In the genomic region with DNA sequence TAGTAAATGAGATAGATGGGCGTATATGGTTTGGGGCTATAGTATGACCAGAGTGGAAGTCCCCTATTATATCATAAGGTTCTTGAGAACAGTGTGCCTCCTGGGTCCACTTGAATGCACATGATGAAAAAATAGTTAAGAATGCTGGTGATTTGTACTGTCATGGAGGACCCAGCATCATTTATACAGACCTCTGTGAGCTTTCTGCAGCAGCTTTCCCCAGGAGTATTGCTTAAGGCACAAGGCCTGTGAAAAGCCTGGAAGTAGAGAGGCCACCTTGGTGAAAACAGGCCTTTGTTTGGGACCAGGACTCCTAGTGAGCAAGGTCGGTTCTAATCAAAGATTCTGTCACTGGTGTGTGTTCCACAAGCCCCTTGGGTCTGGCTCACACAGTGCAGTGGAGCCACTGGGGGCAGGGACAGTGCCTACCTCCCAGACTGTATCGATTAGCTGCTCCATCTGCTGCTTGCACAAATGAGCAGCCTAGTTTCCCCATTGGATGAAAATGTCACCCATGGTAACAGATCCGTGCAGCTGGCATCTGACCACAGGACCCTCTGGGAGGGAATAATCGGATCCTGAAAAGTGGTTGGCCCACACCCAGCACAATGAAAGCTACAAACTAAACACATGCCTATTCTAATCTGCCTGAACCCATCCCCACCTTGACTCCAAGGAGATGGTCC, we compare ENCODE assay signal across 11 mouse cellular contexts.
DNase-seq lines count a peak whose midpoint lies in the region; ATAC-seq and TF ChIP-seq lines count a peak whose summit lies in the region.
"Had no signal": no experiment of that assay in that cellular context is flagged by ENCODE, and none has a peak within 500 bp of the region (broad histone marks: within the 10 kb centered on the region; RNA-seq: fewer than 3 reads in every experiment).

No protein-coding gene starts in this region.

- H3K9me3 ChIP-seq in embryonic facial prominence, embryonic 10.5 days: no peaks in the 10 kb centered on the region
- H3K9me3 ChIP-seq in forebrain, embryonic 15.5 days: no peaks in the 10 kb centered on the region
- no peaks in the 10 kb centered on the region for H3K9me3 ChIP-seq in midbrain, postnatal 0 days (ENCODE audit: low read length)
- no peaks in the 10 kb centered on the region for H3K9me3 ChIP-seq in heart, embryonic 11.5 days (replicated peaks; ENCODE audit: control insufficient read depth, low read length)

- no peak overlapping the region for H3K9ac ChIP-seq in forebrain, embryonic 15.5 days (replicated peaks)
- no peak overlapping the region for H3K9ac ChIP-seq in midbrain, postnatal 0 days (replicated peaks; ENCODE audit: low read length, poor library complexity, severe bottlenecking)
- H3K9ac ChIP-seq in heart, embryonic 11.5 days (ENCODE audit: low read depth, low read length): no peak overlapping the region

- no peaks in the 10 kb centered on the region for H3K36me3 ChIP-seq in embryonic facial prominence, embryonic 10.5 days (replicated peaks)
- H3K36me3 ChIP-seq in forebrain, embryonic 15.5 days: no peaks in the 10 kb centered on the region
- no peaks in the 10 kb centered on the region for H3K36me3 ChIP-seq in midbrain, postnatal 0 days (ENCODE audit: insufficient read depth, low read length)
- no peaks in the 10 kb centered on the region for H3K36me3 ChIP-seq in heart, embryonic 11.5 days (ENCODE audit: control insufficient read depth, insufficient read depth, low read length)

- peaks cover 9% of the 10 kb centered on the region for H3K4me1 ChIP-seq in embryonic facial prominence, embryonic 10.5 days
- peaks cover 8% of the 10 kb centered on the region for H3K4me1 ChIP-seq in forebrain, embryonic 15.5 days
- no peaks in the 10 kb centered on the region for H3K4me1 ChIP-seq in midbrain, postnatal 0 days (ENCODE audit: insufficient read depth, low read length)
- no peaks in the 10 kb centered on the region for H3K4me1 ChIP-seq in heart, embryonic 11.5 days (ENCODE audit: control insufficient read depth, insufficient read depth, low read length)

- no peak overlapping the region for H3K4me3 ChIP-seq in embryonic facial prominence, embryonic 10.5 days
- no peak overlapping the region for H3K4me3 ChIP-seq in forebrain, embryonic 15.5 days
- no peak overlapping the region for H3K4me3 ChIP-seq in midbrain, postnatal 0 days (ENCODE audit: low read depth, low read length)
- no peak overlapping the region for H3K4me3 ChIP-seq in heart, embryonic 11.5 days (ENCODE audit: low read depth, low read length)

- 40% methylated on average over 5 of the region's 5 CpGs for WGBS in embryonic facial prominence, embryonic 10.5 days
- 20% methylated on average over 5 of the region's 5 CpGs for WGBS in forebrain, embryonic 15.5 days
- WGBS in midbrain, postnatal 0 days: 24% methylated on average over 5 of the region's 5 CpGs
- 62% methylated on average over 5 of the region's 5 CpGs for WGBS in heart, embryonic 11.5 days (ENCODE audit: insufficient replicate concordance)

- H3K4me2 ChIP-seq in forebrain, embryonic 15.5 days (replicated peaks): no peak overlapping the region
- H3K4me2 ChIP-seq in midbrain, postnatal 0 days (ENCODE audit: low read depth, low read length, poor library complexity, severe bottlenecking): no peak overlapping the region
- no peak overlapping the region for H3K4me2 ChIP-seq in heart, embryonic 11.5 days

- H3K27me3 ChIP-seq in embryonic facial prominence, embryonic 10.5 days (replicated peaks; ENCODE audit: low read depth, poor library complexity, severe bottlenecking): no peaks in the 10 kb centered on the region
- no peaks in the 10 kb centered on the region for H3K27me3 ChIP-seq in forebrain, embryonic 15.5 days
- H3K27me3 ChIP-seq in midbrain, postnatal 0 days (ENCODE audit: insufficient read depth, low read length): no peaks in the 10 kb centered on the region
- H3K27me3 ChIP-seq in heart, embryonic 11.5 days (ENCODE audit: control insufficient read depth, insufficient read depth, low read length): no peaks in the 10 kb centered on the region

- no peak for TF ChIP-seq CTCF in midbrain, postnatal 0 days (IDR thresholded peaks at IDR 0.05)

- DNase-seq in embryonic facial prominence, embryonic 10.5 days (ENCODE audit: low spot score): peak; percentile 40
- DNase-seq in layer of hippocampus, postnatal 10 days (ENCODE audit: low spot score in 2 of 2): peak; percentile 62 to 66
- DNase-seq in midbrain, postnatal 0 days (ENCODE audit: low spot score): peak; percentile 70
- no peak for DNase-seq in adrenal gland, postnatal 25 days
- DNase-seq in cerebellum, postnatal 36 days: no peak
- DNase-seq: cerebellum, adult 2 months; heart, postnatal 4 days; thymus, postnatal 4 days had no signal

- peak; percentile 80 for ATAC-seq in forebrain, embryonic 15.5 days (replicated peaks)
- ATAC-seq in midbrain, postnatal 0 days (ENCODE audit: low FRiP score): no peak
- no peak for ATAC-seq in heart, embryonic 11.5 days (replicated peaks; ENCODE audit: insufficient number of reproducible peaks, low FRiP score, low TSS enrichment)
- ATAC-seq in granulocyte monocyte progenitor cell, adult 5-6 weeks (replicated peaks; ENCODE audit: poor library complexity, severe bottlenecking): no peak

- 0 out of 2 replicates have a peak overlapping the region, but pooled peaks have one; percentile 26 for H3K27ac ChIP-seq in embryonic facial prominence, embryonic 10.5 days (replicated peaks)
- H3K27ac ChIP-seq in forebrain, embryonic 15.5 days (replicated peaks): no peak overlapping the region
- H3K27ac ChIP-seq in midbrain, postnatal 0 days (ENCODE audit: low read depth, low read length): no peak overlapping the region
- no peak overlapping the region for H3K27ac ChIP-seq in heart, embryonic 11.5 days (ENCODE audit: low read depth, low read length)

Comparison
In these comparisons a context has a peak if more than half of its experiments do, and no peak if none do; other contexts are left out.
1. DNase-seq: peak in embryonic facial prominence, embryonic 10.5 days (single experiment), layer of hippocampus, postnatal 10 days (2 of 2) and midbrain, postnatal 0 days (single experiment); none in adrenal gland, postnatal 25 days (single experiment) and cerebellum, postnatal 36 days (0 of 2).